Mouse (Mus musculus) megakaryocyte progenitor cell, adult 5-6 weeks (primary cell): ENCODE results near the gene Fus. TPM values are rescaled to one million over a fixed set of nuclear protein-coding genes. Genes with fewer than 3 reads are reported as not detected.

ENCODE experiments used
- ATAC-seq: replicated peaks from 2 replicates; pipeline ENCODE4 v1.8.0; 2016; ENCODE audit warnings: mild to moderate bottlenecking, moderate TSS enrichment, inconsistent platforms; ENCODE audit not compliant: poor library complexity
- total RNA-seq, 2 experiments: library from RNA; stranded (forward) in 1 of 2; stranded (reverse) in 1 of 2; fragments of 157-497, 149-512 nt in 1 of 2; fragments of 200-1000 nt in 1 of 2; gene quantifications; 2 replicates each; pipeline versions ENCODE4 v1.2.3 to v1.2.4; 2015 to 2017

The Fus gene
- total RNA-seq (2015) (180 and 190 TPM in 2 replicates), total RNA-seq (2017) (27.2 and 49.5 TPM in 2 replicates)

DNA sequence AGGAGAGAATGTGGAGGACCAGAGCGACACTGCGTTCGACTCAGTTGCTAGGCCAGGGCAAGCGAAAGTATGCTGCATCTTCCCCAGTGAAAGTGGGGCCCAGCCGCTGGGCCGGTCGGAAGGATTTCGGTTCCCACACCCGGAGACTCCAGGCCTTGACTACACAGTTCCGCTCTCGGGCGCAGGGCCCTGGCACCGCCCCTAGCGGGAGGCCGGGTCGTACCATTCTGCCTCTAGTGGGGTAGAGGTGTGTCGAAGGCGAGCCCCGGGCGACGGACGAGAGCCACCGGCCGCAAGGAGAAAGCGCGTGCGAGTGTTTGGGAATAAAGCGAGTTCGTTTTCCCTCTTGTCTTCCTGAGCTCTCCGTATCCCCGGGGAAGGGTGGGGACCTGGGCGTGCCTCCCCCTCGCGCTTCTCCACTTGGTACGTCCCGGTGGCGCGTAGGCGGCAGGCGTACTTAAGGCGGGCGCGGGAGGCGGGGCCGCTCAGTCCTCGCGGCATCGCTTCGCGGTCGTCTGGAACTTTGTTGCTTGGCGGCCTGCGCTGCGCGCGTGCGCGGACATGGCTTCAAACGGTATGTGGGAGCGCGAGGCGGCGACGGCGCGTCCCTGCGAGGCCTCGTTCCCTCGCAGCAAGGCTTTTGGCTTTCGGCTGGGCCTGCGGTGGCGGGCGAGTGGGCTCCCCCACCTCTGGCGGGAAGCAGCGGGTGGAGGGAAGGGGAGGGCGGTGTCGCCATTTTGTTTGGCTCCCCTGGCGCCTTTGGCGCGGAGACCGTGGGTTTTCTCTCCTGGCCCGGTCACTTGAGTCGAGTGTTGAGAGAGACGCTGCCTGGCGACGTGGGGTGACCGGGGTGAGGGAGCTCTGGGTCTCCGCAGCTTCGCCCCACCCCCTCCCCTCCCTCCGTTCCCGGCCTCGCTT lies at the start of gene Fus:
Gene Fus (plus strand): TSS at position 454 of the 918 bp plus-strand sequence.
- peak; percentile 83 for ATAC-seq

- ATAC-seq: peak; percentile 47; the same call in 1 of the 2 replicates
Measured at GRCm38 (mm10) chr7:127918203-127918602, 49.1 kb upstream of the Fus start.

GRCm38 (mm10) chr7:127919290-127919689 lies 48.0 kb upstream of the Fus start:
- ATAC-seq: peak; percentile 53

DNA sequence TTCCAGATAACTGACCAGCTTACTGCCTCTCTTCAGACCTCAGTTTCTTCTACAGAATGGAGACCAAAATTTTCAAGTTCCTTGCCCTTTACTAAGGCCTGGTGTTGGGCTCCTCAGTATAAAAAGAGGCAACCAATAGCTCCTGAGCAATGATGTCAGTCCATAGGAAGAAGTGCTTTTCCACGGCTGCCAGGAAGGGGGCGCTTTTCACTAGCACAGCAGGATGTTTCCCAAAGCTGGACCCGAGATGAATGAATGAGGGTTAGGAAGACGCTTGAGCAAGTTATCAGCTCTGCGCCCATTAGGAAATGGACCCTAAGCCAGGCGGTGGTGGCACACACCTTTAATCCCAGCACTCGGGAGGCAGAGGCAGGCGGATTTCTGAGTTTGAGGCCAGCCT lies 45.7 kb upstream of the Fus start:
- peak; percentile 53 for ATAC-seq

GRCm38 (mm10) chr7:127922451-127923275 lies 44.6 kb upstream of the Fus start:
- peak; percentile 57 for ATAC-seq

GRCm38 (mm10) chr7:127923714-127924113 lies 43.5 kb upstream of the Fus start:
- ATAC-seq: no peak

DNA sequence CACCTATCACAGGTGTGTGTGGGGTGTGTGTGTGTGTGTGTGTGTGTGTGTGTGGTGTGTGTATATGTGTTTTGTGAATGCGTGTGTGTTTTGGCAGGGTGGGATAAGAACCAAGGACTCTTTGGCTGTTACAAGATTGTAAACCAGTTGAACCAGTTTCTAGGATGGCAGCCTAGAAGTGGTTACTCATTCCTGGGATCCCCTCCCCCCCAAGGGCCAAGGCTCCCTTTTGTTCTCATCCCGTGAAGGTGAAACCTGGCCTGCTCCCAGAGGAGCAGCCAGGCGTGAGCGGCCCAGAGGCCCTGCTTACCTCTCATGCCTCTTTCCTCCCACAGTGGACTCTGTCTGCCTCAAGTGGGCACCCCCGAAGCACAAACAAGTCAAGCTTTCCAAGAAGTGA lies 42.0 kb upstream of the Fus start:
- ATAC-seq: no peak

DNA sequence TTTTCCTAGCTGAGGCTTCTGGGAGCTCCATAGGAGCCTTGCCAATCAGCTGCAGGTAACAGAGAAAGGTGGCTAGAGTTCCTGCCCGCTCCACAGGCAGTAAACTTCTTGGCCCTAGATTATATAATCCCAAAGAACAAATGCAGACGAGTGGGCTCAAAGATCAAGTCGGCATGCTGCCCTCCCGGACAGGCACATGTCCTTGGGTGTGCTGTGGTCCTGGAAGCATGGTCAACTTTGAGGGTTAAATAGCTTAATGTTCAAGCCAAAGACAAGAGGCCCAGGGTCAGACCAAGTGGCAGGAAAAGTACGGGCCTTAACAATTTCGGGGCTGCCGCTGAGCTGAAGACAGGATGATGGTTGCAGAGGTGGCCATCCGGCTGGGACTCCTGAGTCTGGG lies 41.2 kb upstream of the Fus start:
- no peak for ATAC-seq

DNA sequence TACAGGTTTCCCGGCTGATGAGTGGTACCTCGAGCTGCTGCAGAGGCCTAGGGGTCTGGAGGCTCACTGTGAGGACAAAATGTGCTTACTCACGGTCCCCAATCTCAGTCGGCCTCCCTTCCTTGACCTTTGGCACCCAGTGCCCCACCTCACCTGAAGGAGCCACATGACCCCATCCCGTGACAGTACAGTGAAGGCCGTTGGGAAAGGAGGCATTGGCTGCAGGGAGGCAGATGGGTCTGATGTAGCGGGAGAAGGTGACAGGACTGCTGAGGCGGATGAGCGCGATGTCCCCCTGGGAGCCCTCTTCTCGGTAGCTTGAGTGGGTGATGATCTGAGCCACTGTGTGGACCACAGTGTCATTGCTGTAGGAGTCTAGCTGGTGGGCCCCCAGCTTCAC lies 40.4 kb upstream of the Fus start:
- no peak for ATAC-seq

- no peak for ATAC-seq
Measured at GRCm38 (mm10) chr7:127927726-127928125, 39.5 kb upstream of the Fus start.

GRCm38 (mm10) chr7:127928596-127928995 lies 38.7 kb upstream of the Fus start:
- ATAC-seq: no peak

DNA sequence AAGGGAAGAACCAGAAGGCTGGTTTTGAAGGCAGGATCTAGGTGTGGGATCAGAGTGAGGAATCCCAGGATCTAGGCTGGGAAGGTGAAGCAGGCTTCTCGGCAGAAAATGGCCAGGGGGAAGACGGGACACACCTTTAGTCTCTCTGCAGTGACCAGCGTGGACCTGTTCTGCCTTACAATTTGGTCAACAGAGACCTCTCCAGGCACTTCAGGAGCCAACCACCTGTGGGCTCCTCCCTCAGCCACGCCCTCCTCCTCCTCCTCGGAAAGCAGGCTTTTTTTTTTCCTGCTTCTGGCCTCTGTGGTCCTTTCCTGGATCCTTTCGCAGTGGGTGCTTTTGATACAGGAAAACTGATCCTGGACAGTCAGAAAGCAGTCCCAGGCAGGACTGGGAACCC lies 37.3 kb upstream of the Fus start, which contains the start of gene Prss8:
Gene Prss8 (minus strand): TSS at position 182 of the 400 bp plus-strand sequence.
- no peak for ATAC-seq

- ATAC-seq: no peak
Measured at GRCm38 (mm10) chr7:127930636-127931035, 36.6 kb upstream of the Fus start.

GRCm38 (mm10) chr7:127931351-127932135 lies 35.7 kb upstream of the Fus start:
- ATAC-seq: no peak

DNA sequence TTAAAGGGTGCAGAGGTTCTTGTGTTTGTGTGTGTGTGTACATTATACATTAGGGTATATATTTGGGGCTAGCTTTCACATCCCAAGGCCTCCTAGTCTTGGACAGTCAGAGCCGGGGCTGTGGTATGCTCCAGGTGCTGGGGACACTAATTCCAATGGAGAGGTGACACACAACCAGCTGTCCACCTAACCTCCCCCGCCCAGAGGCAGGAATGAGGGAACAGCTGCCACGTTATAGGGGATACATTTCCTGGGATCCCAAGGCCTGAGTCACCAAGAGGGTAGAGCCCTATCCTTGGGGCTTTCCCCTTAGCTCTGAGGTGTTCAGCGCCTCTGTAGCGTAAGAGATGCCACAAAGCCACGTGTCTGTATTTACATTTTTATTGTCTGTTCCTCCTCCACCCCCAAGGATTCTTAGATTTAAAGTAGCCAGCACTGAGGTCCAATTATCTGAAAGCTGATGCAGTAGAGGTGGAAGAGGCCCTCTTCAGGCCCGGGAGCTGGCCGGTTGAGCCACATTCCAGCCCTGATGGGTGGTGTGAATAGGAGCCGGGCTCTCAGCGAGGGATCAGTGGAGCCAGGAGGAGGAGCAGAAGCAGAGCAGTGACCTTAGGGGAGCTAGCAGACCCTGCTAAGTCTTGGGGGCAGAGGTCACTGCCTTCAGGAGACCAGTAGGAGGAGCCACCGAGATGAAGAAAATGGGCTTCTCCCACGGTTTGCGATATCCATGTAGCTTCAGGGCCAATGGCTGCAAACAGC lies 34.8 kb upstream of the Fus start:
- ATAC-seq: no peak

GRCm38 (mm10) chr7:127934075-127934474 lies 33.2 kb upstream of the Fus start:
- ATAC-seq: no peak

DNA sequence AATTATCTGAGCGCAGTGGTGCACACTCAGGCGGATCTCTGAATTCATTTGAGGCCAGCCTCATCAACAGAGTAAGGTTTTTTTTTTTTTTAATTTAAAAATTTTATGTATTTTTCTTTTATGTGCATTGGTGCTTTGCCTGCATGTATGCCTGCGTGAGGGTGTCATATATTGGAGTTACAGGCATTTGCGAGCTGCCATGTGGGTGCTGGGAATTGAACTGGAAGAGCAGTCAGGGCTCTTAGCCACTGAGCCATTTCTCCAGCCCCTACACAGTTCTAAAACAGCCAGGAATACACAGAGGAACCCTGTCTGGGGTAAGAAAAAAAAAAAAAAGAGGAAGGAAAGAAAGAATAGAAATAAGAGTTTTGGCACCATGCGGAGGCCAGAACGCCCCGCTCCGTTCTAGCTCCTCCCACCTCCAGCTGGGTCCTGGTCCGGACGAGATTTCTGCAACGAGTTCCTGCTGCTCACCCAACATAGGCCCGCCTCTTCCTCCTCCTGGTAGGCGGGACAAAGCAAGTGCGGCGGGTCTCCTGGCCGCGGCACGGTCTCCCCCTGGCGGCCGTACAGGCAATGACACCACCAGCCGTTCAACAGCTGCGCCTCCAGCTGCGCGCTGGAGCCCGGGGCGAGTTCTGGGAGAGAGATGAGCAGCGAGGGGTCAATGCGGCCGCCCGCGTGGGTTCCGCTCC lies 32.1 kb upstream of the Fus start:
- ATAC-seq: peak; percentile 99

DNA sequence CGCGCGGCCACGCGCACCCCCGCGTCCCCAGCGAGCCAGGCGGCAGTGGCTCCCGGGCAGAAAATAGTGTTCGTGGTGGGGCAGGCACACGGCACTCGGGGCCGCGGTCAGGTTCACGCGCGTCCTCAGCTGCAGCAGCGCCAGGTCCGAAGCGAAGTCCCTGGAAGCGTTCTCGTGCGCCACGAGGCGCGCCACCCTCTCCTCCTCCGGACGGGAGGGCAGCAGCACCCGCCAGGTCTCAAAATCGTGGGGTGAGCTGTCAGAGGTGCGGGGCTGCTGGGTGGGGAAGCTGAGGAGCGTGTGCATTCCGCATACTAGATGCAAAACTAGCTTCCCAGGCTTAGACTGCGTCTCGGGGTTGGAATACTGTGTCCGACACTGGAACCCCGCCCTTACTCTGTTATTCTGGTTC lies 31.5 kb upstream of the Fus start:
- ATAC-seq: peak; percentile 13

GRCm38 (mm10) chr7:127936216-127936884 lies 30.9 kb upstream of the Fus start:
- ATAC-seq: no peak
